Mouse (Mus musculus) liver, adult 2 months (tissue): ENCODE results near the gene Zfp459. TPM values are rescaled to one million over a fixed set of nuclear protein-coding genes. Genes with fewer than 3 reads are reported as not detected.
"Not testable (repeated sequence)": the region's sequence is repeated elsewhere in the genome, so short reads cannot be mapped to it uniquely, and the experiment has no call there.

Experiments used
- DNase-seq: peaks from one replicate; pipeline ENCODE4 v3.0.0-alpha.2; 2011; ENCODE audit warnings: low read depth, low spot score; ENCODE audit errors: extremely low read depth
- H3K27ac ChIP-seq: fragments of 200-500 bp; replicated peaks from 2 replicates; pipeline ENCODE4 v1.5.1; 2012; ENCODE audit warnings: low read depth, mild to moderate bottlenecking, control low read depth, inconsistent platforms, low read length; ENCODE audit not compliant: insufficient read depth
- H3K27me3 ChIP-seq: fragments of 200-500 bp; 2 replicates; pipeline ENCODE4 v1.6.1; 2012; ENCODE audit warnings: mild to moderate bottlenecking, moderate library complexity, low read length, inconsistent platforms; ENCODE audit not compliant: control insufficient read depth, insufficient read depth
- H3K36me3 ChIP-seq: fragments of 200-500 bp; 2 replicates; pipeline ENCODE4 v1.6.1; 2012; ENCODE audit warnings: low read length, inconsistent platforms; ENCODE audit not compliant: control insufficient read depth, insufficient read depth
- H3K4me1 ChIP-seq: fragments of 200-500 bp; 2 replicates; pipeline ENCODE4 v1.6.1; 2011; ENCODE audit warnings: low read length; ENCODE audit not compliant: control insufficient read depth, insufficient read depth
- H3K4me3 ChIP-seq: fragments of 200-500 bp; 2 replicates; pipeline ENCODE4 v1.5.1; 2011; ENCODE audit warnings: low read depth, mild to moderate bottlenecking, control low read depth, low read length, moderate library complexity; ENCODE audit not compliant: insufficient read depth
- H3K79me2 ChIP-seq: fragments of 200-500 bp; 2 replicates; pipeline ENCODE4 v1.6.1; 2012; ENCODE audit warnings: inconsistent platforms, mild to moderate bottlenecking, low read length, moderate library complexity; ENCODE audit not compliant: control insufficient read depth, insufficient read depth
- H3K9ac ChIP-seq: fragments of 200-500 bp; 2 replicates; pipeline ENCODE4 v1.6.1; 2012; ENCODE audit warnings: low read depth, mild to moderate bottlenecking, control low read depth, inconsistent platforms, low read length
- CTCF ChIP-seq: fragments of 200-500 bp; IDR thresholded peaks from 2 replicates; pipeline ENCODE4 v1.5.1; 2011; ENCODE audit warnings: low read depth, low read length, control low read depth
- POLR2A ChIP-seq: fragments of 200-500 bp; IDR thresholded peaks from 2 replicates; pipeline ENCODE4 v1.6.1; 2011; ENCODE audit warnings: low read length, control low read depth; ENCODE audit not compliant: insufficient read depth; ENCODE audit errors: extremely low read depth
- WGBS: fragments of 180-500 bp; shearing (Covaris S2); methylation state at CpG from one replicate; pipeline ENCODE4 v1.1.7; 2018; 5-methylcytosine and 5-hydroxymethylcytosine counted together
- polyA plus RNA-seq: library from polyadenylated mRNA; depleted of rRNA; stranded (reverse); fragments of >200 nt; gene quantifications from 2 replicates; pipeline ENCODE4 v1.2.3, GENCODE M21; 2012; rRNA removed
- total RNA-seq: library from RNA; depleted of rRNA; stranded (reverse); fragments of >200 nt; gene quantifications from 2 replicates; pipeline ENCODE4 v1.2.3, GENCODE M21; 2014; rRNA removed

Zfp459 gene
- total RNA-seq (0.07 and 0.28 TPM in 2 replicates), polyA plus RNA-seq (0.04 and 0.11 TPM in 2 replicates)

GRCm38 (mm10) chr13:67421207-67421857 lies at the start of gene Zfp459:
Gene Zfp459 (minus strand): TSS chr13:67421418.
- Histone ChIP-seq H3K27ac (no peak within 1 kb of the TSS), H3K4me3 (peak within 1 kb of the TSS; percentile 50), H3K36me3 (no peaks in the 10 kb centered on the region), H3K27me3 (0 out of 2 replicates have a peak, but pooled peaks cover 2% of the 10 kb centered on the region), H3K4me1 (no peaks in the 10 kb centered on the region), H3K9ac (peak within 1 kb of the TSS; percentile 0; the same call in 1 of the 2 replicates), H3K79me2 (no peaks in the 10 kb centered on the region)
- WGBS: 3% methylated on average over 22 of the region's 22 CpGs
- peak; percentile 43 for DNase-seq
- TF ChIP-seq CTCF (no peak), POLR2A (no peak)

- TF ChIP-seq CTCF: no peak
- no peak for TF ChIP-seq POLR2A
These were observed 48.1 kb upstream of the Zfp459 start for GRCm38 (mm10) chr13:67469274-67469673.

GRCm38 (mm10) chr13:67463506-67464185 lies 42.4 kb upstream of the Zfp459 start:
- H3K79me2 ChIP-seq, H3K27me3 ChIP-seq, H3K4me3 ChIP-seq, H3K27ac ChIP-seq, H3K36me3 ChIP-seq, H3K9ac ChIP-seq, DNase-seq, H3K4me1 ChIP-seq: not testable (repeated sequence)
- 80% methylated on average over 3 of the region's 5 CpGs for WGBS

More at GRCm38 (mm10) chr13:67469274-67469673, 48.1 kb upstream of the Zfp459 start:
- Histone ChIP-seq H3K27ac (no peak overlapping the region), H3K36me3 (peaks cover 12% of the 10 kb centered on the region), H3K9ac (no peak overlapping the region), H3K4me3 (no peak overlapping the region), H3K79me2 (no peaks in the 10 kb centered on the region), H3K4me1 (no peaks in the 10 kb centered on the region), H3K27me3 (no peaks in the 10 kb centered on the region)
- 55% methylated on average over 3 of the region's 3 CpGs for WGBS
- DNase-seq: no peak

- H3K79me2 ChIP-seq: no peaks in the 10 kb centered on the region; the same call in 1 of the 2 replicates
- TF ChIP-seq CTCF (no peak), POLR2A (no peak)
- peak overlapping the region; percentile 73 for H3K27ac ChIP-seq
- DNase-seq: no peak
- peak overlapping the region; percentile 28 for H3K9ac ChIP-seq
- H3K4me1 ChIP-seq: peaks cover 1% of the 10 kb centered on the region; the same call in 1 of the 2 replicates
- H3K27me3 ChIP-seq: no peaks in the 10 kb centered on the region
- whole genome bisulfite sequencing: 4% methylated on average over 3 of the region's 3 CpGs
- peaks cover 10% of the 10 kb centered on the region for H3K36me3 ChIP-seq
- H3K4me3 ChIP-seq: peak overlapping the region; percentile 28
These were observed 30.7 kb upstream of the Zfp459 start for GRCm38 (mm10) chr13:67452021-67452309.

GRCm38 (mm10) chr13:67451172-67452020 lies 30.2 kb upstream of the Zfp459 start, which contains the start of gene Zfp874a:
Gene Zfp874a (minus strand): TSS chr13:67451624.
- TF ChIP-seq POLR2A (peak; percentile 49; the same call in 1 of the 2 replicates), CTCF (no peak)
- H3K9ac ChIP-seq: peak within 1 kb of the TSS; percentile 71
- peaks cover 1% of the 10 kb centered on the region; the same call in 1 of the 2 replicates for H3K4me1 ChIP-seq
- WGBS: under 1% methylated on average over 20 of the region's 20 CpGs
- peak; percentile 98 for DNase-seq
- no peaks in the 10 kb centered on the region for H3K27me3 ChIP-seq
- H3K79me2 ChIP-seq: no peaks in the 10 kb centered on the region; the same call in 1 of the 2 replicates
- peak within 1 kb of the TSS; percentile 84 for H3K27ac ChIP-seq
- H3K36me3 ChIP-seq: peaks cover 16% of the 10 kb centered on the region
- H3K4me3 ChIP-seq: peak within 1 kb of the TSS; percentile 75

- H3K4me3 ChIP-seq, H3K27me3 ChIP-seq, H3K4me1 ChIP-seq, DNase-seq, H3K9ac ChIP-seq, H3K27ac ChIP-seq, H3K79me2 ChIP-seq: not testable (repeated sequence)
- H3K36me3 ChIP-seq: peaks cover 13% of the 10 kb centered on the region
- WGBS: 100% methylated on average over 1 of the region's 3 CpGs
These were observed 15.9 kb upstream of the Zfp459 start for GRCm38 (mm10) chr13:67437095-67437494.
